Mouse (Mus musculus) MEL (cell line): Measurements from ENCODE around the gene Adgrb3. TPM values are rescaled to one million over a fixed set of nuclear protein-coding genes. Genes with fewer than 3 reads are reported as not detected.

ENCODE experiments used
- DNase-seq: peaks from one replicate; pipeline ENCODE4 v3.0.0; 2011; ENCODE audit warnings: low read depth, low spot score
- H3K27ac ChIP-seq: 2 replicates; pipeline ENCODE4 v1.5.1; 2012; ENCODE audit warnings: low read depth, mild to moderate bottlenecking, control low read depth, low read length, moderate library complexity; ENCODE audit not compliant: control insufficient read depth
- H3K27me3 ChIP-seq, 2 experiments: fragments of 150-350 bp in 1 of 2; sonication (generic) in 1 of 2; 2 replicates each; pipeline ENCODE4 v1.6.1; 2012; ENCODE audit warnings: low read length in 2 of 2, mild to moderate bottlenecking in 2 of 2, improper control_type of control experiment in 1 of 2, moderate library complexity in 1 of 2; ENCODE audit not compliant: insufficient read depth in 2 of 2, control insufficient read depth in 1 of 2
- H3K36me3 ChIP-seq, 2 experiments: 2 replicates each; pipeline ENCODE4 v1.6.1; 2012 to 2014; ENCODE audit warnings: low read length in 2 of 2, improper control_type of control experiment in 1 of 2, inconsistent platforms in 1 of 2, mild to moderate bottlenecking in 1 of 2; ENCODE audit not compliant: insufficient read depth in 2 of 2, control insufficient read depth in 1 of 2
- H3K4me1 ChIP-seq, 2 experiments: fragments of 150-350 bp in 1 of 2; sonication (generic) in 1 of 2; 2 replicates each; pipeline ENCODE4 v1.6.1; 2012; ENCODE audit warnings: low read length in 2 of 2, improper control_type of control experiment in 1 of 2, mild to moderate bottlenecking in 1 of 2; ENCODE audit not compliant: insufficient read depth in 2 of 2, control insufficient read depth in 1 of 2
- H3K4me3 ChIP-seq, 2 experiments: fragments of 150-350 bp in 1 of 2; sonication (generic) in 1 of 2; 2 replicates each; pipeline ENCODE4 v1.5.1; 2012; ENCODE audit warnings: low read depth in 2 of 2, low read length in 2 of 2, mild to moderate bottlenecking in 2 of 2, moderate library complexity in 2 of 2, control low read depth in 1 of 2, improper control_type of control experiment in 1 of 2; ENCODE audit not compliant: control insufficient read depth in 1 of 2, insufficient read depth in 1 of 2
- H3K79me2 ChIP-seq: 2 replicates; pipeline ENCODE4 v1.6.1; 2012; ENCODE audit warnings: mild to moderate bottlenecking, low read length, moderate library complexity; ENCODE audit not compliant: control insufficient read depth, poor library complexity, insufficient read depth
- H3K9ac ChIP-seq: 2 replicates; pipeline ENCODE4 v1.6.1; 2012; ENCODE audit warnings: low read depth, mild to moderate bottlenecking, control low read depth, low read length, moderate library complexity; ENCODE audit not compliant: control insufficient read depth, poor library complexity, severe bottlenecking
- H3K9me3 ChIP-seq: fragments of 150-350 bp; sonication (generic); replicated peaks from 2 replicates; pipeline ENCODE4 v1.6.1; 2012; ENCODE audit warnings: mild to moderate bottlenecking, low read length, improper control_type of control experiment, moderate library complexity; ENCODE audit not compliant: insufficient read depth
- CHD2 ChIP-seq: IDR thresholded peaks from 2 replicates; pipeline ENCODE4 v1.6.1; 2011; ENCODE audit warnings: low read length, improper control_type of control experiment
- CTCF ChIP-seq, 3 experiments: IDR thresholded peaks in 2 of 3; conservative IDR thresholded peaks in 1 of 3; 2 replicates each; pipeline ENCODE4 v1.5.1; 2011 to 2012; ENCODE audit warnings: low read length in 3 of 3, low read depth in 2 of 3, mild to moderate bottlenecking in 2 of 3, improper control_type of control experiment in 1 of 3, inconsistent platforms in 1 of 3, mixed read lengths in 1 of 3, moderate library complexity in 1 of 3; ENCODE audit not compliant: control insufficient read depth in 1 of 3, insufficient read depth in 1 of 3, poor library complexity in 1 of 3, severe bottlenecking in 1 of 3
- ETS1 ChIP-seq: IDR thresholded peaks from 2 replicates; pipeline ENCODE4 v1.6.1; 2012; ENCODE audit warnings: low read depth, mild to moderate bottlenecking, inconsistent platforms, low read length, improper control_type of control experiment, moderate library complexity
- HCFC1 ChIP-seq: IDR thresholded peaks from 2 replicates; pipeline ENCODE4 v1.6.1; 2012; ENCODE audit warnings: low read depth, mild to moderate bottlenecking, inconsistent platforms, low read length, improper control_type of control experiment, moderate library complexity
- KAT2A ChIP-seq: conservative IDR thresholded peaks from 2 replicates; pipeline ENCODE4 v1.6.1; 2012; ENCODE audit warnings: low read depth, low read length, improper control_type of control experiment, inconsistent platforms
- MAFK ChIP-seq: IDR thresholded peaks from 2 replicates; pipeline ENCODE4 v1.6.1; 2011; ENCODE audit warnings: low read depth, mild to moderate bottlenecking, low read length, improper control_type of control experiment, borderline replicate concordance
- MEF2A ChIP-seq: IDR thresholded peaks from 2 replicates; pipeline ENCODE4 v1.6.1; 2014; ENCODE audit warnings: low read depth, mild to moderate bottlenecking, inconsistent platforms, low read length, improper control_type of control experiment; ENCODE audit not compliant: poor library complexity, insufficient replicate concordance, severe bottlenecking; ENCODE audit errors: extremely low read depth
- MXI1 ChIP-seq: IDR thresholded peaks from 2 replicates; pipeline ENCODE4 v1.6.1; 2011; ENCODE audit warnings: mild to moderate bottlenecking, low read depth, low read length, improper control_type of control experiment
- MYB ChIP-seq: IDR thresholded peaks from 2 replicates; pipeline ENCODE4 v1.6.1; 2011; ENCODE audit warnings: mild to moderate bottlenecking, low read depth, low read length, improper control_type of control experiment
- NRF1 ChIP-seq: IDR thresholded peaks from 2 replicates; pipeline ENCODE4 v1.6.1; 2014; ENCODE audit warnings: low read depth, mild to moderate bottlenecking, inconsistent platforms, low read length, improper control_type of control experiment, moderate library complexity; ENCODE audit not compliant: poor library complexity, insufficient read depth, severe bottlenecking
- TBP ChIP-seq: IDR thresholded peaks from 2 replicates; pipeline ENCODE4 v1.8.0; 2011; ENCODE audit warnings: low read depth, low read length, improper control_type of control experiment
- UBTF ChIP-seq: IDR thresholded peaks from 2 replicates; pipeline ENCODE4 v1.6.1; 2012; ENCODE audit warnings: low read depth, mild to moderate bottlenecking, inconsistent platforms, low read length, improper control_type of control experiment, moderate library complexity, borderline replicate concordance; ENCODE audit not compliant: insufficient read depth
- ZC3H11A ChIP-seq: IDR thresholded peaks from 2 replicates; pipeline ENCODE4 v1.6.1; 2012; ENCODE audit warnings: low read depth, mild to moderate bottlenecking, inconsistent platforms, low read length, improper control_type of control experiment
- ZMIZ1 ChIP-seq: IDR thresholded peaks from 2 replicates; pipeline ENCODE4 v1.6.1; 2012; ENCODE audit warnings: low read depth, mild to moderate bottlenecking, inconsistent platforms, low read length, improper control_type of control experiment, moderate library complexity
- ZNF384 ChIP-seq: IDR thresholded peaks from 2 replicates; pipeline ENCODE4 v1.6.1; 2012; ENCODE audit warnings: low read depth, mild to moderate bottlenecking, inconsistent platforms, low read length, improper control_type of control experiment
- polyA plus RNA-seq, 2 experiments: library from polyadenylated mRNA; stranded (reverse) in 1 of 2; unstranded in 1 of 2; fragments of >175 nt in 1 of 2; fragments of >200 nt in 1 of 2; gene quantifications; 2 replicates each; pipeline versions ENCODE4 v1.2.1 to v1.2.4; 2012; ENCODE audit warnings: low replicate concordance in 2 of 2, low read depth in 1 of 2; ENCODE audit not compliant: insufficient read length in 2 of 2, insufficient read depth in 1 of 2, missing spikeins in 1 of 2
- total RNA-seq: library from RNA; depleted of rRNA; stranded (reverse); fragments of 300-350 nt; gene quantifications from 2 replicates; pipeline ENCODE4 v1.2.3, GENCODE M21; 2012

Gene Adgrb3
- total and polyA plus RNA-seq, 3 experiments = not detected

- no peak overlapping the region for H3K4me3 ChIP-seq
- no peaks in the 10 kb centered on the region for H3K27me3 ChIP-seq
- H3K9me3 ChIP-seq = no peaks in the 10 kb centered on the region
- no peaks in the 10 kb centered on the region for H3K36me3 ChIP-seq
- H3K79me2 ChIP-seq = no peaks in the 10 kb centered on the region
- no peaks in the 10 kb centered on the region for H3K4me1 ChIP-seq
- TF ChIP-seq MYB (no peak), NRF1 (no peak), CTCF (IDR thresholded peaks at IDR 0.05 in 2 of 3, conservative IDR thresholded peaks at IDR 0.05 in 1 of 3; ENCODE audit: control insufficient read depth in 1 of 3, insufficient read depth in 1 of 3, low read depth in 2 of 3, low read length in 3 of 3, poor library complexity in 1 of 3, severe bottlenecking in 1 of 3) (no peak), MXI1 (no peak), HCFC1 (no peak), ZC3H11A (no peak), MEF2A (no peak), KAT2A (no peak), ETS1 (no peak), TBP (no peak), CHD2 (no peak), MAFK (no peak), ZMIZ1 (no peak), ZNF384 (no peak)
- no peak for DNase-seq
- no peak overlapping the region for H3K27ac ChIP-seq
- no peak overlapping the region for H3K9ac ChIP-seq
These were observed 519.4 kb downstream of the Adgrb3 start for GRCm38 (mm10) chr1:25310066-25310465.

GRCm38 (mm10) chr1:25281471-25281870 is 548.0 kb downstream of the Adgrb3 start:
- Histone ChIP-seq H3K9me3 (no peaks in the 10 kb centered on the region), H3K4me3 (no peak overlapping the region), H3K27ac (no peak overlapping the region), H3K4me1 (no peaks in the 10 kb centered on the region), H3K36me3 (no peaks in the 10 kb centered on the region), H3K9ac (no peak overlapping the region), H3K27me3 (no peaks in the 10 kb centered on the region), H3K79me2 (no peaks in the 10 kb centered on the region)
- TF ChIP-seq UBTF (no peak), CTCF (IDR thresholded peaks at IDR 0.05 in 2 of 3, conservative IDR thresholded peaks at IDR 0.05 in 1 of 3; ENCODE audit: control insufficient read depth in 1 of 3, insufficient read depth in 1 of 3, low read depth in 2 of 3, low read length in 3 of 3, poor library complexity in 1 of 3, severe bottlenecking in 1 of 3) (no peak), ZMIZ1 (no peak)
- DNase-seq = no peak
